Mouse (Mus musculus) spleen, adult 2 months (tissue): ENCODE measurements around the gene Fez2.

Experiments used
- CTCF ChIP-seq: fragments of 200-500 bp; IDR thresholded peaks from 2 replicates; pipeline ENCODE4 v1.5.1; 2011; ENCODE audit warnings: mild to moderate bottlenecking, inconsistent platforms; ENCODE audit not compliant: insufficient read depth, insufficient read length, insufficient replicate concordance; ENCODE audit errors: extremely low read depth
- POLR2A ChIP-seq: fragments of 200-500 bp; IDR thresholded peaks from 2 replicates; pipeline ENCODE4 v1.6.1; 2011; ENCODE audit warnings: low read depth, low read length, inconsistent platforms

DNA sequence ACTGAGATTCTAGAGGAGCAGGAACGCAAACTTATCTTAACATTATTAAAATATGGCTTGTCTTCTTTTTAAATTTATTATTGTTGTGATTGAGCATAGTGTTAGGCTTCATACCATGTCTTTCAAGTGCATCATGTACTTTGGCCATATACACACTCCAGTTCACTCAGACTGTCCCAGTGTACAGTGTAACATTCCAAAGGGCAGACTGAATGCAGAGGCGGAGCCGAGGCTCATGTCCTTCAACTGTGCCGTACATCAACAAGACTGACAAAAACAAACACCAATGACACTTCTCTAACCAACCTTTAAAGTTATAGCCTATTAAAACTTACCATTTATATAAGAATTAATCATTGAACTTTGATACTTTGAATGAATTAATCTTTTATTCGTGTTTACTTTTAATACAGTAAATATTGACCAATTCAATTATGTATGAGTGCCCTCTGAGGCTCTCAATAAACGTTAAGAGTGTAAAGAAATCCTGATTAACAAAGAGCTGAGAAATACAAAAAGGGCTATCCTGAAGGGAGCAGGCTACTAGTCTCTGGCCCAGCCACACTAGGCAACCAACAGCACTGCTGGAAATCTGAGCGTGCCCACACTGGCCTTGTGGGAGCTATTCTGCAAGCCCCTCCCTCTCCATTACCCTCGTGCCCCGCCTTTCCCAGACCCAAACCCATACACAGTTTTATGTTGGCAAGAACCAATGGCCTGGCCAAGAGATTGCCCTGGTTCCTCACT, 29.7 kb downstream of the Fez2 start:
- TF ChIP-seq CTCF = no peak
- no peak for TF ChIP-seq POLR2A
